Mouse (Mus musculus) mesoderm, embryonic 11.5 days (tissue): ENCODE measurements around the gene Cfap54.

Experiments
- DNase-seq: peaks from one replicate; pipeline ENCODE4 v3.0.0-alpha.2; 2012; ENCODE audit warnings: low read depth, low spot score

The Cfap54 gene

DNA sequence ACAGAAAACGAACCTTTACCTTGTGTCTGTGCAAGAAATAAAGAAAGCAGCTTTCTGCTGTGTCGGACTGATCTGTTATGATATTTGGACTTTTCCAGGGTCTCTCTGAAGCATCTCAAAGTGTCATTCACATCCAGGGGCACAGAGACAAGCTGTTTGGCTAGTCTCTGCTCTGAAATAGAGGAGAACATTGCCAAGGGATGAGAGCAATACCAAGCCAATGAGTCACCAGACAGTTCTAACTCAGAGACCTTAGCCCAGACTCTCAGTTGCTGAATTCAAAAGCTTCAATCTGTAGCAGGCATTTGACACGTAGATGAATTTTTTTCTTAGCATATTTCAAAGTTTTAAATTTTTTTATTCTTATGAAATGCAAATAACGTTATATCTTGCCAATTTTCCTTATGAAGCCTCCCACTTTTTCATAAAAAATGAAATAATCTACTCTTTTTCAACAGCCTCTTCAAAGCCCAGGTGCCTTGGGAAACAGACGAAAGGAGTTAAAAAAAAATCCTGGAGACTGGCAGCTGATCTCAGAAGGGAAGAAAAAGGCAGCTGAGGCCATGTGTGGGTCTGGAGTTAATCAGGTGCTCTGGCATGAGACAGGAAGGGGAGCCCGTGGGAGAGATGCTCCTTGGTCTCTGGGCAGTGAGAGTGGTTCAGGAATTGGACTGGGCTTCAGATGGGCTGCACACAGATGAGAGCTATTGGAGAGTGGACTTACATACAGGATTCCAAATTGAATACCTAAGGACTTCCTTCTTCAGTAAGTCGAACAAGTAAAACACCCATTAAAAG is 138.4 kb downstream of the Cfap54 start:
- DNase-seq = peak; percentile 14

GRCm38 (mm10) chr10:92941616-92942015 is 139.8 kb downstream of the Cfap54 start:
- no peak for DNase-seq

DNA sequence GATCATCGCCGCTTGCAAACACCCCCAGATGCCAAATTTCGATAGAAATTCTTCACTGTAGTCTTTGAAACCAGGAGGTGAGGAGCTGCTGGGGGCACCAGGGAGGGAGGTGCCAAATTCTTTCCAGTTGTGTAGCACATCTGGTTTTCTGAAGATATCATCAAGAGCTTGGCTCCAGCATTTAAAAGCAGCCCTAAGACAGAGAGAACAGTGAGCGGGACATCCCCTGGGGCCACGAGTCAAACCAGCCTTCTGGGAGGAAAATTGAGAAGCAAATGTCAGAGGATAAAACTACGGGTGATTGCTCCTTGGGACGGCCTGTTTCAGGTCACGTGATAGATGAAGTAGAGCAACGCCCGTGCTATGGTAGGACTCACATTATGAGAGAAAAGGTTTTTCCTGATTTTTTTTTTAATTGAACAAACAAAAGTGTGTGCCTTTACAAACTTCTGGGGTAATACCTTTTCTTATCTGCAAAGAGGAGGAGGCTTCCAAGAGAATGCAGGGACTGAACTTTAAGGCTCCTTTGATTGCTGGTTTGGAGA is 143.6 kb downstream of the Cfap54 start:
- DNase-seq = peak; percentile 37

DNA sequence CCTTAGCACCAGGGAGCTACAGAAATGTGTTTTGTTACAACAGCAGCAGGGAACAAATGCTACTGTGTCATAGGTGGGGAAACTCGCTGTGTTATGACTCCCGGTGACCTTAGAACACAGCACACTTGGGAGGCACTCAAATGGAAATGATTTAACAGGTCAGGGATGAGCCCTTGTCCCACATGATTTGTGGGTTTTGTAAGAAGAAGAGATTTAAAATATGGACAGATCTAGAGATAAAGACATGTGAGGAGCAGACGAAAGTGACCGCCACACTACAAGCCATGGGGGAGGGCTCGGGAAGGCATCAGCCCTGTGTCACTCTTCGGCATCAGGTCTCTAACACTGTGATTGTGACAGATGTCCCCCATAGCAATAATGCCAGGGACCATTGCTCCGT is 144.3 kb downstream of the Cfap54 start:
- DNase-seq = peak; percentile 26

DNA sequence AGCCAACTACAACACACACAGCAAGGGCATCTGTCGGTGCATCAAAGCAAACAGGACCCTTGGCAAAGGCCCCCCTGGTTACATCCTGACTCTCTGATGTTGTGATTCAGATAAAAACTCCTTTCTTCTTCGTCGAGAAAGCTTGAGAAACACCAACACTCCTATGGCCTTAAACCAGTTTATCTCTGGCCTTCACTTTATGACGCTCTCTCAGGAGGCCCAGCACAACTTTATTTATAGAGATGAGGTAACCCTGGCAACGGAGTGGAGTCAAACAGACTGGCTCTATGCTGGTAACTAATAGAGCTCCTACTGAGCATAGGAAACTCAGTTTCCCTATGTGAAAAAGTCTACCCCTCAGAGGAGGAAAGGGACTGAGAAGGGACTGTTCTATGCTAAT is 146.9 kb downstream of the Cfap54 start:
- peak; percentile 20 for DNase-seq

DNA sequence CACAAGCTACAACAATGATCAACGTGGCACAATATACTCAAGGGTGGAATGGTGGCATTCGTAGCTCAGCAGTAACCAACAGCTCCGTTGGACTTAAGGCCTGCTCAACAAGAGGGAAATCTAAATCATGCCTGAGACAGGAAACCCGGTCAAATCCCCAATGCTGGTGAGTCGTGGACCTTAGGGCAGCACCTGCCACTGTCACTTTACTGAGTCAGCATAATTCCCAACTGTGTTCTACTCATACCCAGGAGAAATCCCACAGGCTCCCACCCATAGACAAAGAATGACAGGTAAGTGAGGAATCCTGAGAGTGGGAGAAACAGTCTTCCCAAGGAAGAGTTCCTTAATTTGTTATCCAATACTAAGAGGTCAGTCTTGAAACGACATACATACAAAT is 147.8 kb downstream of the Cfap54 start:
- DNase-seq = no peak

- no peak for DNase-seq
Measured at GRCm38 (mm10) chr10:92932464-92932863, 149.0 kb downstream of the Cfap54 start.

DNA sequence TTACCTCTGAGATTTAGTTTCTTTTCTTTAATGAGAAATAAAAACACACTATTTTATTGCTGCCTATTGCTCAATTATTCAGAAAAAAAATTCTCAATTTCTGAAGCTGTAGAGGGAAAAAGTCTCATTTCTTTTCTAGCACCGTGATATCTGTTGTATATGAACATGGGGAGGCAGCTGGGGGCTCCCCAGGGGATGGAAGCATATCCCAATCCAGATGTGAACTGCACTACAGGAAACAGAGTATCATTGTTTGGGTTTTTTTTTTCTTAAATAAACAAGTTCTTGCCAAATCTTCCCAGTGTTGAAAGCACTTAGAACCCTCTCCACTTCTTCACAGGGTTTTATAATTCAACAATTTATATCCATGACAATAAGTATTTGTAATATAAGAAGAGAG is 151.4 kb downstream of the Cfap54 start:
- DNase-seq = no peak

- no peak for DNase-seq
Measured at GRCm38 (mm10) chr10:92928256-92928655, 153.2 kb downstream of the Cfap54 start.

- DNase-seq = no peak
Measured at GRCm38 (mm10) chr10:92918551-92918950, 162.9 kb downstream of the Cfap54 start.

DNA sequence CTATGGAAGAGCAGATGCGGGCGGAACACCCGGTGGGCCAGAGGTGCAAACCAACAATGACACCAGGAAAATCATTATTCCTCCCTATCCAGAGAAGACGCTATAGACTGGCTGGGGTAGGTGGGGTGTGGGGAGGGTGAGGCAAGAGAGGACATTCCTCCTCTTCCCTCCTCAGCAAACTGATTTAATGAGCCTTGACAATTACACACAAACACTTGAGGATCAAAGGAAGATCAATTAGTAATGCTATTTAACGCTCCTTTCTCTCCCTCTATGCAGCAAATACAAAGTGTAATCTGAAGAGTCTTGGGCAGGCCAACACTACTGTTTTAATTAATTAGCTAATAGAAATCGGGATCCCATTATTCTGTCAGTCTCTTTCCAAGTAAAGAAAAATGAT is 174.2 kb downstream of the Cfap54 start:
- peak; percentile 6 for DNase-seq

GRCm38 (mm10) chr10:92888466-92888865 is 193.0 kb downstream of the Cfap54 start:
- no peak for DNase-seq

DNA sequence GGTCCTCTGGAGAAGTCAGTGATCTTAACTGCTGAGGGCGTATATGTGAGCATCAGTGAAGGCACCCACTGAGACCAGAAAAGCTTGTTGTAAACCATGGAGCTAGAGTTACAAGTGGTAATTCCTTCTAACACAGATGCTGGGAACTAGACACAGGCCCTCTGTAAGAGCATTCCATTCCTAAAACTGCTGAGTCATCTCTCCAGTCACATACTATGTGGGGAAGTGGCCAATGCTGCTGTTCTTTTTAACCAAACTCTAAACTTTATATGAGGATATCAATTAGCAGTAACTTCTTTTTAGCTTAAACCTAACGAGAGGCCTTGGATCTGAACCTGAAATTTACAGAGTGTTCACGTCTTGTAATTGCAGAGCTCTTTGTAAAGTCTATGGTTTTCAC is 203.4 kb downstream of the Cfap54 start:
- no peak for DNase-seq

DNA sequence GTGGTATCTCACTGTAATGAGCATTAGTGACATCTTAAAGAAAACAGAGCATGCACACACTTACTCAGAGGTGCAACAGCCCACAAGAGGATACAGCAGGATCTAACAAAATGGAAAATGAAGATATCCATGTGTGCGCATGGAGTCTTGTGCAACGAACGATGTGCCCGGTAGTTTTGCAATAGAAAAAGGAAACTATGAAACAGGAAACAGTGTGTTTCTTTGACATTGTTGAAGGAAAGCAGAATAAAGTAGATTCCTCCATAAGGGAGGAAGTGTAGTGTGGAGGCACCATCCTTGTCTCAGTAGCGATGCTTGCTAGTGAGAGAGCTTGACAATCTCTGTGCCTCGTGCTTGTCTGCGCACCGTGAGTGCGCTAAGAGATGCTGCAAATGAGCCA is 240.4 kb downstream of the Cfap54 start:
- no peak for DNase-seq

GRCm38 (mm10) chr10:92837572-92837971 is 243.8 kb downstream of the Cfap54 start:
- DNase-seq = no peak

DNA sequence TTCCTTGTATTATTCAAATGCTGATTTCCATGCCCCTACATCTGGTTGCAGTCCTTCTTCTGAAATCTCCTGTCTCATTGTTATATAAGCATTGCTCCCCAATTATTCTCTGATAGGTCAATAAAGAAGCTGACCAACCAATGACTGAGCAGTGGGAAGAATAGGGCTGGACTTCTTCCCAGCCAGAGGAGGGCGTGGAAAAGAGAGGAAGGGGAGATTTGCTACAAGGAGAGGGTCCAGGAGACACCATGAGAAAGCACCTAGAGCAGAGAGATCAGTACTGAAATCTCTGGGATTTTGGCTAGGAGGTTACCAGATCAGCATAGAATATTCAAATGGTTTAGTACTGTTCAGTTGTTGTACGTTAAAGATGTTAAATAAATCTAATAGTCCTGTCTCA is 244.4 kb downstream of the Cfap54 start:
- no peak for DNase-seq

- DNase-seq = no peak
Measured at GRCm38 (mm10) chr10:92821499-92821898, 259.9 kb downstream of the Cfap54 start.

DNA sequence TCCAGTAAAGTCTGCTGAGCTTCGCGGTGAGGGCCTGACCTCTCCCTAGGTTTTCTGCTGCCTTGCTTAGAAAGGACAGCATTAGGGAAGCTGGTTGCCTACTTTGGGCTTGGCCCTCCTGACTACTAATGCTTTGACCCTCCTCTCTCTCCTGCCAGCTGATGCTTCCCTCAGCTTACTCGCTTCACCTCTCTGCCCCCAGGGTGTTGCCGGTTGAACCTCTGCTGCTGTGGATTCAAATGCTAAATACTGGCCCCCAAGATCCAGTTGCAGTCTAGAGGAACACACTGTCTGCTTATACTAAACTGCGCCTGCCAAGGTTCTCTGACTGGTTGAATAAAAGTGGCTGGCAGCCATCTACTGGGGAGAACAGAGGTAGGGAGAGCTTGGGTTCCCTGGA is 263.2 kb downstream of the Cfap54 start:
- no peak for DNase-seq

DNA sequence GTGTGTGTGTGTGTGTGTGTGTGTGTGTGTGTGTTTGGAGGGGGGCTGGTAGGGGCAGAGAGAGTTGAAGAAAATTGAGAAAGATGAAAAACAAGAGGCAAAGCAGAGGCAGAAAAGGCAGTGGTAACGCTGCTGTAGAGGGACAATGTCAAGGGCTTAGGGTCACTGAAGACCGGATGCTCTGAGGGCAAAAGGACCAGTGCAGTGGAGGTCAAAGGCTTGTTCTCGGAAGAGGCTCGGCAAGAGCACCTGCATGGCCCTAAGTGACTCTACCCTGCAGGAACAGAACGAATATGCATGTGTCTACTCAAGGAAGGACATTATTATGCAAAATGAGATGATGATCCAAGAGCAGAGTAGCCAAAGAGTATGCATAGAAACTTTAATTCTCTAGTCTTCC is 264.5 kb downstream of the Cfap54 start:
- no peak for DNase-seq

DNA sequence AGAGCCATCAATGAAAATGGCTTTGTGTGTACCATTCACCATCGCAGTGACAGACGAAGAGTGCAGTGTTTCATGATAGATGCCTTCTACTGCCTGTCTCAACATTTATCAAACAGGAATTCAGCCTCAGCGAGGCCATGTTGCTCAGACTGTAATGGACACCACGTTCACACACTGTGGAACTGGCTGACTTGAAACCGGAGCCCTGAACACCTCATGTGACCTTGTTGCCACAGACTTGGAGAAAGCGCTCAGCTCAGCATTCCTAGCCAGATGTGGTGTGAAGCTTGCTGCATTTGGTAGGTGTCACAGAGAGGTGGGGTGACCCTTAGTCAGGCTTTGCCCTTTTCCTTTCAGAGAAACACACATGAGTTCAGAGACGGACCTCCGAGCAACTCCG is 270.5 kb downstream of the Cfap54 start:
- DNase-seq = no peak

DNA sequence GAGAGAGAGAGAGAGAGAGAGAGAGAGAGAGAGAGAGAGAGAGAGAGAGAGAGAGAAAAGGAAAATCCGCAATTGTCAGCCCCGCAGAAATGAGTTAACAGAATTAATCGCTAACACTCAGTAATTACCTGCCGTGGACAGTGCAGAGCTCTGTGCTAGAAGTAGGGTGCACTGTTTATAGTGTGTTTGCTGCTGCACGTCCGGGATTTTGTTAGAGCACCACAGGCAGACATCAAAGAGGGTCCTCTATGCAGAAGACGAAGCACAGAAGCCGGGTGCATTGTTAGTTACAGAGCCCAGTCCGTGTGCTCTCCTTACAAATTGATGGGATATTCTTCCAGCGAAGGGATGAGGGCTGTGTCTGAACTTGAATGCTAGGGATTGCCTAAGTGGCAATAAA is 289.5 kb downstream of the Cfap54 start:
- no peak for DNase-seq

DNA sequence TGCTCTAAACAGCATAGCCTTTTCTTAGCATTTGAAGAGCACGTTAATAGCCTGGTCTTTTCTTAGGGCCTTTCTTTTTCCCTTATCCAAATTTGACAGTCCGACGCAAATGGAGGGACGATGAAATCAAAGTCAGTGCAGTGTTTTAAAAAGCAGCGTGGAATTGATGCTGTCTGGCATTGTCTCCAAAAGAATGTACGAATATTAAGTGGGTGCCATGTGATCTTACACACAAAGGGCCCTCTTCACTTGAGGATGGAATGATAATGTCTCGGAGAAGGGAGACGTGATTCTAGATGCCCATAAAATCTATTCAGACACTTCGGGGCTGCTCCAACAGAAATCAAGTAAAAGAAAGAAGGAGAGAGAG is 289.9 kb downstream of the Cfap54 start:
- DNase-seq = no peak

- DNase-seq = no peak
Measured at GRCm38 (mm10) chr10:92790893-92791530, 290.4 kb downstream of the Cfap54 start.
